Comparison of ENCODE assay signal across 15 mouse cellular contexts in the genomic region with DNA sequence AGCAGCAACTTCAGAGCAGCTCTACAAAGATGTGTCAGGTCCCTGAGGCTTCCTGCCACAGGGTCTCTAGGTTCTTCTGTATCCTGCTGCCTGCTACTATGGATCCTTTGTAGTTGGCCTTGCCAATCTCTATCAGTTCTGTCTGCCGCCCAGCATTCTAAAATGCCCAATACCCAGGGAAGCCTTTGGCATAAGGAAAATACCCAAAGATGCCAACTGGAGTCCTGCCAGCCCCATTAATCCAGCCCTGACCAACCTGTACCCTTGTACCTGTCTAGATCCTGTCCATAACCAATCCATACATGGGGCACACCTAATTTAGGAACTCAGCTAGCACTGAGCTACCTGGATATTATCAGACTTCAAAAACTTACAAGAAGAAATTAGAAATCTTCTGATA. TPM values are rescaled to one million over a fixed set of nuclear protein-coding genes. Genes with fewer than 3 reads are reported as not detected.
A peak's percentile ranks its signal among the peaks of the same experiment; 100 is the strongest.
DNase-seq lines count a peak whose midpoint lies in the region; ATAC-seq and TF ChIP-seq lines count a peak whose summit lies in the region.
"Had no signal": no experiment of that assay in that cellular context is flagged by ENCODE, and none has a peak within 500 bp of the region (broad histone marks: within the 10 kb centered on the region; RNA-seq: fewer than 3 reads in every experiment).

No protein-coding gene starts in this region.

- peaks cover 14% of the 10 kb centered on the region for H3K4me1 ChIP-seq in intestine, postnatal 0 days (replicated peaks; ENCODE audit: control insufficient read depth, insufficient read depth, low read length)
- peaks cover 24% of the 10 kb centered on the region for H3K4me1 ChIP-seq in intestine, embryonic 15.5 days (replicated peaks)
- H3K4me1 ChIP-seq in neural tube, embryonic 11.5 days (ENCODE audit: control insufficient read depth, insufficient read depth, low read length), result peaks cover 19% of the 10 kb centered on the region

- DNase-seq in cerebellum, adult 18-20 months, result peak; percentile 34 to 47
- DNase-seq in cerebellum, adult 9-10 months, result no peak
- DNase-seq in neural tube, embryonic 11.5 days (ENCODE audit: low spot score), result peak; percentile 1
- no peak for DNase-seq in neural tube, embryonic 10.5 days (ENCODE audit: extremely low spot score, low spot score)
- DNase-seq in frontal cortex, postnatal 10 days (ENCODE audit: low spot score in 2 of 2), result no peak
- no peak for DNase-seq in gastrocnemius, adult 18-20 months (ENCODE audit: low spot score)
- DNase-seq: gastrocnemius, postnatal 10 days; lung, postnatal 4 days had no signal

- H3K4me3 ChIP-seq in intestine, postnatal 0 days (ENCODE audit: low read depth, low read length), result no peak overlapping the region
- H3K4me3 ChIP-seq in intestine, embryonic 15.5 days (replicated peaks), result no peak overlapping the region
- no peak overlapping the region for H3K4me3 ChIP-seq in neural tube, embryonic 11.5 days (ENCODE audit: low read depth, low read length)
- H3K4me3 ChIP-seq: limb, embryonic 12.5 days; myocyte had no signal

- H3K27me3 ChIP-seq in intestine, postnatal 0 days (replicated peaks; ENCODE audit: control insufficient read depth, insufficient read depth, low read length), result no peaks in the 10 kb centered on the region
- no peaks in the 10 kb centered on the region for H3K27me3 ChIP-seq in intestine, embryonic 15.5 days (replicated peaks)
- no peaks in the 10 kb centered on the region for H3K27me3 ChIP-seq in neural tube, embryonic 11.5 days (ENCODE audit: control insufficient read depth, insufficient read depth, low read length)
- H3K27me3 ChIP-seq: limb, embryonic 12.5 days had no signal

- TF ChIP-seq CTCF in intestine, postnatal 0 days (IDR thresholded peaks at IDR 0.05; ENCODE audit: low read depth), result no peak

- 79% methylated on average over 1 of the region's 1 CpGs for WGBS in intestine, postnatal 0 days
- 96% methylated on average over 1 of the region's 1 CpGs for WGBS in intestine, embryonic 15.5 days
- 80% methylated on average over 1 of the region's 1 CpGs for WGBS in neural tube, embryonic 11.5 days

- H3K9me3 ChIP-seq in intestine, postnatal 0 days (ENCODE audit: control insufficient read depth), result no peaks in the 10 kb centered on the region
- H3K9me3 ChIP-seq in intestine, embryonic 15.5 days, result no peaks in the 10 kb centered on the region
- H3K9me3 ChIP-seq in neural tube, embryonic 11.5 days (ENCODE audit: control insufficient read depth, low read length), result no peaks in the 10 kb centered on the region
- H3K9me3 ChIP-seq: limb, embryonic 12.5 days had no signal

- no peak overlapping the region for H3K4me2 ChIP-seq in intestine, postnatal 0 days (replicated peaks; ENCODE audit: low read depth)
- no peak overlapping the region for H3K4me2 ChIP-seq in intestine, embryonic 15.5 days (replicated peaks)
- H3K4me2 ChIP-seq in neural tube, embryonic 11.5 days (ENCODE audit: low read depth), result no peak overlapping the region

- no peak for ATAC-seq in intestine, postnatal 0 days
- no peak for ATAC-seq in intestine, embryonic 15.5 days
- ATAC-seq in neural tube, embryonic 11.5 days (ENCODE audit: insufficient read depth, low FRiP score, low TSS enrichment), result no peak

- 0 out of 2 replicates have a peak overlapping the region, but pooled peaks have one; percentile 17 for H3K9ac ChIP-seq in intestine, postnatal 0 days (ENCODE audit: low read depth, low read length)
- H3K9ac ChIP-seq in intestine, embryonic 15.5 days, result no peak overlapping the region
- H3K9ac ChIP-seq in neural tube, embryonic 11.5 days (ENCODE audit: low read length), result no peak overlapping the region
- H3K9ac ChIP-seq: limb, embryonic 12.5 days had no signal

- H3K27ac ChIP-seq in intestine, postnatal 0 days (ENCODE audit: low read depth, low read length), result no peak overlapping the region
- H3K27ac ChIP-seq in intestine, embryonic 15.5 days, result no peak overlapping the region
- no peak overlapping the region for H3K27ac ChIP-seq in neural tube, embryonic 11.5 days (ENCODE audit: low read depth, low read length)
- H3K27ac ChIP-seq: limb, embryonic 12.5 days had no signal

- H3K36me3 ChIP-seq in intestine, postnatal 0 days (ENCODE audit: control insufficient read depth, insufficient read depth), result peaks cover 46% of the 10 kb centered on the region
- peaks cover 33% of the 10 kb centered on the region for H3K36me3 ChIP-seq in intestine, embryonic 15.5 days
- H3K36me3 ChIP-seq in neural tube, embryonic 11.5 days (ENCODE audit: control insufficient read depth, insufficient read depth, low read length), result peaks cover 7% of the 10 kb centered on the region

RNA-seq across cellular contexts. Expression of a gene that starts 2.8 kb away (rescaled TPM):
- 52.8 and 55.7 TPM in 2 replicates for polyA plus RNA-seq in intestine, postnatal 0 days (2015; fragmentation: Nextera tagmentation; extraction: Ambion mirVana)
- polyA plus RNA-seq in intestine, embryonic 15.5 days (2015; fragmentation: Nextera tagmentation; extraction: Ambion mirVana), result 63.1 and 63.5 TPM in 2 replicates
- 72.3 and 90.1 TPM in 2 replicates for polyA plus RNA-seq in neural tube, embryonic 11.5 days (2014; fragmentation: Nextera tagmentation; extraction: Ambion mirVana)
- 10 to 100 TPM in 1 of 2 experiments, 1 to 10 TPM in 1; 8.9 to 13.2 TPM for total RNA-seq in gastrocnemius, adult 18-20 months (2021)

RNA-seq across cellular contexts. Expression of a gene that starts 2.9 kb away (rescaled TPM):
- polyA plus RNA-seq in intestine, postnatal 0 days (2015; fragmentation: Nextera tagmentation; extraction: Ambion mirVana), result 21.8 and 23.3 TPM in 2 replicates
- 35.1 and 35.6 TPM in 2 replicates for polyA plus RNA-seq in intestine, embryonic 15.5 days (2015; fragmentation: Nextera tagmentation; extraction: Ambion mirVana)
- polyA plus RNA-seq in neural tube, embryonic 11.5 days (2014; fragmentation: Nextera tagmentation; extraction: Ambion mirVana), result 29.3 and 32.6 TPM in 2 replicates
- total RNA-seq in gastrocnemius, adult 18-20 months (2021), result 10 to 100 TPM; 13.7 to 13.9 TPM

RNA-seq across cellular contexts. Expression of a gene that starts 14.0 kb away (rescaled TPM):
- 234 and 248 TPM in 2 replicates for polyA plus RNA-seq in intestine, postnatal 0 days (2015; fragmentation: Nextera tagmentation; extraction: Ambion mirVana)
- 117 and 133 TPM in 2 replicates for polyA plus RNA-seq in intestine, embryonic 15.5 days (2015; fragmentation: Nextera tagmentation; extraction: Ambion mirVana)
- polyA plus RNA-seq in neural tube, embryonic 11.5 days (2014; fragmentation: Nextera tagmentation; extraction: Ambion mirVana), result 2.2 TPM in 2 replicates
- total RNA-seq in gastrocnemius, adult 18-20 months (2021), result 1 to 10 TPM; 1.1 to 2.3 TPM

RNA-seq across cellular contexts. Expression of a gene that starts 32.9 kb away (rescaled TPM):
- polyA plus RNA-seq in intestine, postnatal 0 days (2015; fragmentation: Nextera tagmentation; extraction: Ambion mirVana), result 0.33 and 0.38 TPM in 2 replicates
- 0.35 and 0.40 TPM in 2 replicates for polyA plus RNA-seq in intestine, embryonic 15.5 days (2015; fragmentation: Nextera tagmentation; extraction: Ambion mirVana)
- polyA plus RNA-seq in neural tube, embryonic 11.5 days (2014; fragmentation: Nextera tagmentation; extraction: Ambion mirVana), result 0.43 and 0.61 TPM in 2 replicates
- total RNA-seq in gastrocnemius, adult 18-20 months (2021), result not detected
- total RNA-seq: common myeloid progenitor, adult 5-6 weeks had no signal
- polyA plus RNA-seq: heart, embryonic 14.5 days; myocyte had no signal

RNA-seq across cellular contexts. Expression of a gene that starts 45.8 kb away (rescaled TPM):
- 348 and 368 TPM in 2 replicates for polyA plus RNA-seq in intestine, postnatal 0 days (2015; fragmentation: Nextera tagmentation; extraction: Ambion mirVana)
- 203 and 260 TPM in 2 replicates for polyA plus RNA-seq in intestine, embryonic 15.5 days (2015; fragmentation: Nextera tagmentation; extraction: Ambion mirVana)
- 13.2 and 13.7 TPM in 2 replicates for polyA plus RNA-seq in neural tube, embryonic 11.5 days (2014; fragmentation: Nextera tagmentation; extraction: Ambion mirVana)
- total RNA-seq in gastrocnemius, adult 18-20 months (2021), result not detected
- total RNA-seq: common myeloid progenitor, adult 5-6 weeks; layer of hippocampus, postnatal 25 days had no signal

Comparison
In these comparisons a context has a peak if more than half of its experiments do, and no peak if none do; other contexts are left out.
1. DNase-seq: peak in cerebellum, adult 18-20 months (2 of 2) and neural tube, embryonic 11.5 days (single experiment); none in cerebellum, adult 9-10 months (single experiment), neural tube, embryonic 10.5 days (single experiment), frontal cortex, postnatal 10 days (0 of 2) and gastrocnemius, adult 18-20 months (single experiment).
2. RNA of a gene that starts 14.0 kb away (polyA plus RNA-seq): 234 to 248 TPM in intestine, postnatal 0 days and 117 to 133 TPM in intestine, embryonic 15.5 days; 2.2 TPM in neural tube, embryonic 11.5 days; every median in the first group is over 10 times any median in the second.